Mouse (Mus musculus): Measurements from ENCODE around the gene BC017158. TPM values are rescaled to one million over a fixed set of nuclear protein-coding genes. Genes with fewer than 3 reads are reported as not detected.

Gene BC017158
- polyA plus RNA-seq, 1 experiment from 2014 or later = 38.2 TPM

- Histone ChIP-seq H3K27me3 (replicated peaks; ENCODE audit: control insufficient read depth, insufficient read depth, low read length) (peaks cover 11% of the 10 kb centered on the region), H3K4me1 (replicated peaks; ENCODE audit: control insufficient read depth, insufficient read depth, low read length) (peaks cover 5% of the 10 kb centered on the region), H3K4me3 (ENCODE audit: low read depth, low read length) (peak overlapping the region; percentile 55), H3K9me3 (ENCODE audit: control insufficient read depth, low read length) (no peaks in the 10 kb centered on the region), H3K27ac (ENCODE audit: low read depth, low read length) (no peak overlapping the region), H3K4me2 (peak overlapping the region; percentile 82), H3K9ac (ENCODE audit: low read depth, low read length) (no peak overlapping the region), H3K36me3 (ENCODE audit: control insufficient read depth, insufficient read depth, low read length) (peaks cover 15% of the 10 kb centered on the region)
- DNase-seq (ENCODE audit: low spot score) = no peak
- 82% methylated on average over 10 of the region's 10 CpGs for WGBS
- no peak for ATAC-seq (replicated peaks; ENCODE audit: low FRiP score)
Observed at GRCm38 (mm10) chr7:128248081-128249042, 49.6 kb downstream of the BC017158 start.

- Histone ChIP-seq H3K4me3 (ENCODE audit: low read depth, low read length) (peak overlapping the region; percentile 55), H3K4me1 (replicated peaks; ENCODE audit: control insufficient read depth, insufficient read depth, low read length) (peaks cover 5% of the 10 kb centered on the region), H3K4me2 (peak overlapping the region; percentile 82), H3K27me3 (replicated peaks; ENCODE audit: control insufficient read depth, insufficient read depth, low read length) (peaks cover 7% of the 10 kb centered on the region), H3K27ac (ENCODE audit: low read depth, low read length) (no peak overlapping the region), H3K9me3 (ENCODE audit: control insufficient read depth, low read length) (no peaks in the 10 kb centered on the region), H3K9ac (ENCODE audit: low read depth, low read length) (peak overlapping the region; percentile 74), H3K36me3 (ENCODE audit: control insufficient read depth, insufficient read depth, low read length) (peaks cover 19% of the 10 kb centered on the region)
- ATAC-seq (replicated peaks; ENCODE audit: low FRiP score) (peak; percentile 85), DNase-seq (ENCODE audit: low spot score) (peak; percentile 77)
- under 1% methylated on average over 13 of the region's 13 CpGs for WGBS
Observed at GRCm38 (mm10) chr7:128247443-128247842, 50.5 kb downstream of the BC017158 start.

GRCm38 (mm10) chr7:128246496-128247391 is 51.2 kb downstream of the BC017158 start, which contains the start of gene Tgfb1i1:
Gene Tgfb1i1 (plus strand): TSS chr7:128246812.
- peak within 1 kb of the TSS; percentile 82 for H3K4me2 ChIP-seq
- ATAC-seq (replicated peaks; ENCODE audit: low FRiP score) = peak; percentile 58
- peaks cover 1% of the 10 kb centered on the region for H3K27me3 ChIP-seq (replicated peaks; ENCODE audit: control insufficient read depth, insufficient read depth, low read length)
- peak; percentile 58 for DNase-seq (ENCODE audit: low spot score)
- peaks cover 23% of the 10 kb centered on the region for H3K36me3 ChIP-seq (ENCODE audit: control insufficient read depth, insufficient read depth, low read length)
- 7% methylated on average over 27 of the region's 30 CpGs for WGBS
- peak within 1 kb of the TSS; percentile 59; the same call in 1 of the 2 replicates for H3K27ac ChIP-seq (ENCODE audit: low read depth, low read length)
- peak within 1 kb of the TSS; percentile 74 for H3K9ac ChIP-seq (ENCODE audit: low read depth, low read length)
- H3K4me1 ChIP-seq (replicated peaks; ENCODE audit: control insufficient read depth, insufficient read depth, low read length) = peaks cover 5% of the 10 kb centered on the region
- no peaks in the 10 kb centered on the region for H3K9me3 ChIP-seq (ENCODE audit: control insufficient read depth, low read length)
- peak within 1 kb of the TSS; percentile 55 for H3K4me3 ChIP-seq (ENCODE audit: low read depth, low read length)

GRCm38 (mm10) chr7:128245547-128245946 is 52.4 kb downstream of the BC017158 start:
- 90% methylated on average over 4 of the region's 4 CpGs for WGBS
- no peaks in the 10 kb centered on the region for H3K27me3 ChIP-seq (replicated peaks; ENCODE audit: control insufficient read depth, insufficient read depth, low read length)
- H3K27ac ChIP-seq (ENCODE audit: low read depth, low read length) = no peak overlapping the region
- H3K9me3 ChIP-seq (ENCODE audit: control insufficient read depth, low read length) = no peaks in the 10 kb centered on the region
- peaks cover 6% of the 10 kb centered on the region for H3K4me1 ChIP-seq (replicated peaks; ENCODE audit: control insufficient read depth, insufficient read depth, low read length)
- ATAC-seq (replicated peaks; ENCODE audit: low FRiP score) = no peak
- H3K36me3 ChIP-seq (ENCODE audit: control insufficient read depth, insufficient read depth, low read length) = peaks cover 33% of the 10 kb centered on the region
- H3K9ac ChIP-seq (ENCODE audit: low read depth, low read length) = no peak overlapping the region
- no peak overlapping the region for H3K4me3 ChIP-seq (ENCODE audit: low read depth, low read length)
- no peak overlapping the region for H3K4me2 ChIP-seq
- no peak for DNase-seq (ENCODE audit: low spot score)

DNA sequence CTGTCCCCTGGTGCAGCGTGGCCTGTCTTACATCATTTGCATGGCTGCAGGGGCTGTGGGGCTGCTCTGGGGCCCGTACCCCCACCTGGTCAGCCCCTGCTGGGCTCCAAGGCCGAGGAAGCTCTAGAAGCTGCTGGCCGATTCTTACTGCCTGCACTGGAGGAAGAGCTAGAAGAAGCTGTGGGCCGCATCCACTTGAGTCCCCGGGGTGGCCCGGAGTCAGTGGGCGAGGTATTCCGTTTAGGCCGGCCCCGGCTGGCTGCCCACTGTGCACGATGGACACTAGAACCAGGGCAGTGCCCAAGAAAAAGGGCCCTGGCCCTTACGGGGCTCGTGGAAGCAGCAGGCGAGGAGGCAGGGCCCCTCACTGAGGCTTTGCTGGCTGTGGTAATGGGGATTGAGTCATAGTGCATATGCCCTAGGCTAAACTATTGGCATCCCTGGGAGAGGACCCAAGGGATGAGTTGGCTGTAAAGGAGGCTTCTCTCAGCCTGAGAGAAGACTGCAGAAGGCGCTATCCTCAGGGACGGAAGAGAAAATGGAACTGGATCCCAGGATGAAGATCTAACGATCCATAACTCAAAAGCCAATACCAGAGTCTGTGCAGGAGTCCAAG is 53.5 kb downstream of the BC017158 start:
- WGBS = 92% methylated on average over 18 of the region's 18 CpGs
- Histone ChIP-seq H3K4me3 (ENCODE audit: low read depth, low read length) (no peak overlapping the region), H3K4me1 (replicated peaks; ENCODE audit: control insufficient read depth, insufficient read depth, low read length) (peaks cover 5% of the 10 kb centered on the region), H3K9ac (ENCODE audit: low read depth, low read length) (no peak overlapping the region), H3K4me2 (no peak overlapping the region), H3K9me3 (ENCODE audit: control insufficient read depth, low read length) (no peaks in the 10 kb centered on the region), H3K36me3 (ENCODE audit: control insufficient read depth, insufficient read depth, low read length) (peaks cover 41% of the 10 kb centered on the region), H3K27me3 (replicated peaks; ENCODE audit: control insufficient read depth, insufficient read depth, low read length) (no peaks in the 10 kb centered on the region), H3K27ac (ENCODE audit: low read depth, low read length) (no peak overlapping the region)
- ATAC-seq (replicated peaks; ENCODE audit: low FRiP score) = no peak
- DNase-seq (ENCODE audit: low spot score) = no peak

DNA sequence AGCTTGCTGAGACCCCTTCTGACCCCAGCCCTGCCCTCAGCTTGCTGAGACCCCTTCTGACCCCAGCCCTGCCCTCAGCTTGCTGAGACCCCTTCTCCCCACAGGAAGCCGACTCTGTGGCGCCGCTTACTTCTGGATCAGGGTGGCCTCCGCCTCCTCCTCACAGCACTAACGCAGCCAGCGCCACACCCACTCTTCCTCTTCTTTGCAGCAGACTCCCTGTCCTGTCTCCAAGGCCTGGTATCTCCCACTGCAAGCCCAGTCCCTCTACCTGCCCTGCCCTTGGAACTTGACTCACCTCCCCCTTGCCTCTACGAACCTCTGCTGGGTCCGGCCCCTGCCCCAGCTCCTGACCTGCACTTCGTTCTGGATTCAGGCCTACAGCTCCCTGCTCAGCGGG is 54.0 kb downstream of the BC017158 start:
- Histone ChIP-seq H3K36me3 (ENCODE audit: control insufficient read depth, insufficient read depth, low read length) (peaks cover 41% of the 10 kb centered on the region), H3K4me1 (replicated peaks; ENCODE audit: control insufficient read depth, insufficient read depth, low read length) (peaks cover 7% of the 10 kb centered on the region), H3K27ac (ENCODE audit: low read depth, low read length) (no peak overlapping the region), H3K9me3 (ENCODE audit: control insufficient read depth, low read length) (no peaks in the 10 kb centered on the region), H3K4me3 (ENCODE audit: low read depth, low read length) (no peak overlapping the region), H3K9ac (ENCODE audit: low read depth, low read length) (no peak overlapping the region), H3K4me2 (no peak overlapping the region), H3K27me3 (replicated peaks; ENCODE audit: control insufficient read depth, insufficient read depth, low read length) (no peaks in the 10 kb centered on the region)
- WGBS = 76% methylated on average over 10 of the region's 10 CpGs
- no peak for DNase-seq (ENCODE audit: low spot score)
- no peak for ATAC-seq (replicated peaks; ENCODE audit: low FRiP score)

- no peaks in the 10 kb centered on the region for H3K9me3 ChIP-seq (ENCODE audit: control insufficient read depth, low read length)
- ATAC-seq (replicated peaks; ENCODE audit: low FRiP score) (no peak), DNase-seq (ENCODE audit: low spot score) (no peak)
- no peak overlapping the region for H3K4me3 ChIP-seq (ENCODE audit: low read depth, low read length)
- peaks cover 41% of the 10 kb centered on the region for H3K36me3 ChIP-seq (ENCODE audit: control insufficient read depth, insufficient read depth, low read length)
- H3K9ac ChIP-seq (ENCODE audit: low read depth, low read length) = no peak overlapping the region
- peaks cover 11% of the 10 kb centered on the region for H3K4me1 ChIP-seq (replicated peaks; ENCODE audit: control insufficient read depth, insufficient read depth, low read length)
- H3K27me3 ChIP-seq (replicated peaks; ENCODE audit: control insufficient read depth, insufficient read depth, low read length) = no peaks in the 10 kb centered on the region
- H3K27ac ChIP-seq (ENCODE audit: low read depth, low read length) = no peak overlapping the region
- H3K4me2 ChIP-seq = no peak overlapping the region
- WGBS = 96% methylated on average over 16 of the region's 16 CpGs
Observed at GRCm38 (mm10) chr7:128242331-128242730, 55.6 kb downstream of the BC017158 start.

DNA sequence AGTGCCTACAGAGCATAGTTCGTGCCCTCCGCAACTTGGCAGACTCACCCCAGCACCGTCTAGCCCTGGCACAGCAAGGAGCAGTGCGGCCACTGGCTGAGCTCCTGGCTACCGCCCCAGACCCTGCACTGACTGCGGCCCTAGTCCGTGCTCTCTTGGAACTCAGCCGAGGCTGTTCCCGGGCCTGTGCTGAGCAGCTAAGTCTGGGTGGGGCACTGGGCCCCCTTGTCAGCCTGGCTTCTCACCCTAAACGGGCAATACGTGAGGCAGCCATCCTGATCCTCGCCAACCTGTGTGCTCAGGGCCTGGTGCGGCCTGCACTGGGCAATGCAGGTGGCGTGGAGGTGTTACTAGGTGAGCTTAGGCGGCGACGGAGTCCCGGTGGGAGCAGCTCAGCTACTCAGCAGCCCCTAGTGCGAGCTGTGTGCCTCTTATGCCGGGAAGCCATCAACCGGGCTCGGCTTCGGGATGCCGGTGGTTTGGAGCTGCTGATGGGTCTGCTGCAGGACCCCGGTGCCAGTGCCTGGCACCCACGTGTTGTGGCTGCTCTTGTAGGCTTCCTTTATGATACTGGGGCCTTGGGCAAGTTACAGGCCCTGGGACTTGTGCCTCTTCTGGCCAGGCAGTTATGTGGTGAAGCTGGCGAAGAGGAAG is 57.7 kb downstream of the BC017158 start:
- H3K27ac ChIP-seq (ENCODE audit: low read depth, low read length) = no peak overlapping the region
- peaks cover 11% of the 10 kb centered on the region for H3K4me1 ChIP-seq (replicated peaks; ENCODE audit: control insufficient read depth, insufficient read depth, low read length)
- WGBS = 92% methylated on average over 27 of the region's 27 CpGs
- H3K9ac ChIP-seq (ENCODE audit: low read depth, low read length) = peak overlapping the region; percentile 30; the same call in 1 of the 2 replicates
- H3K27me3 ChIP-seq (replicated peaks; ENCODE audit: control insufficient read depth, insufficient read depth, low read length) = no peaks in the 10 kb centered on the region
- DNase-seq (ENCODE audit: low spot score) = no peak
- no peak overlapping the region for H3K4me2 ChIP-seq
- ATAC-seq (replicated peaks; ENCODE audit: low FRiP score) = no peak
- no peak overlapping the region for H3K4me3 ChIP-seq (ENCODE audit: low read depth, low read length)
- H3K36me3 ChIP-seq (ENCODE audit: control insufficient read depth, insufficient read depth, low read length) = peaks cover 40% of the 10 kb centered on the region
- H3K9me3 ChIP-seq (ENCODE audit: control insufficient read depth, low read length) = no peaks in the 10 kb centered on the region

Data from liver, embryonic 11.5 days (tissue).